Mouse (Mus musculus) heart, embryonic 12.5 days (tissue): Measurements from ENCODE around the gene Cops8. TPM values are rescaled to one million over a fixed set of nuclear protein-coding genes. Genes with fewer than 3 reads are reported as not detected.

ENCODE experiments used
- ATAC-seq: fragments of 200-750 bp; cut with Nextera tagmentation; 2 replicates; pipeline ENCODE4 v1.8.0; 2017; ENCODE audit warnings: moderate TSS enrichment, moderate library complexity; ENCODE audit not compliant: insufficient number of reproducible peaks, low FRiP score
- H3K27ac ChIP-seq: fragments of 300-500 bp; sonication (generic); 2 replicates; pipeline ENCODE4 v1.5.1; 2016; ENCODE audit warnings: mild to moderate bottlenecking, moderate library complexity; ENCODE audit not compliant: poor library complexity, severe bottlenecking
- H3K27me3 ChIP-seq: fragments of 300-500 bp; sonication (generic); replicated peaks from 2 replicates; pipeline ENCODE4 v1.6.1; 2016; ENCODE audit warnings: mild to moderate bottlenecking, moderate library complexity
- H3K36me3 ChIP-seq: fragments of 300-500 bp; sonication (generic); 2 replicates; pipeline ENCODE4 v1.6.1; 2016; ENCODE audit warnings: mild to moderate bottlenecking, moderate library complexity
- H3K4me1 ChIP-seq: fragments of 300-500 bp; sonication (generic); replicated peaks from 2 replicates; pipeline ENCODE4 v1.6.1; 2016; ENCODE audit warnings: mild to moderate bottlenecking
- H3K4me2 ChIP-seq: fragments of 300-500 bp; sonication (generic); 2 replicates; pipeline ENCODE4 v1.6.1; 2016; ENCODE audit warnings: mild to moderate bottlenecking, moderate library complexity
- H3K4me3 ChIP-seq: fragments of 300-500 bp; sonication (generic); 2 replicates; pipeline ENCODE4 v1.5.1; 2016; ENCODE audit warnings: mild to moderate bottlenecking
- H3K9ac ChIP-seq: fragments of 300-500 bp; sonication (generic); 2 replicates; pipeline ENCODE4 v1.6.1; 2016; ENCODE audit warnings: mild to moderate bottlenecking, moderate library complexity
- H3K9me3 ChIP-seq: fragments of 300-500 bp; sonication (generic); replicated peaks from 2 replicates; pipeline ENCODE4 v1.6.1; 2016; ENCODE audit warnings: mild to moderate bottlenecking, moderate library complexity
- WGBS: fragments of 180-500 bp; shearing (Covaris S2); methylation state at CpG from one replicate; pipeline ENCODE4 v1.1.7; 2016; 5-methylcytosine and 5-hydroxymethylcytosine counted together
- polyA plus RNA-seq: library from polyadenylated mRNA; unstranded; fragments of >200 nt; fragmentation: Nextera tagmentation; extraction: Ambion mirVana; gene quantifications from 2 replicates; pipeline ENCODE4 v1.2.1, GENCODE M21; 2016

Cops8 gene
- polyA plus RNA-seq, 1 experiment from 2014 or later: 131 TPM

GRCm38 (mm10) chr1:90651781-90652180, 49.0 kb downstream of the Cops8 start:
- Histone ChIP-seq H3K9ac (no peak overlapping the region), H3K4me1 (peaks cover 31% of the 10 kb centered on the region), H3K36me3 (no peaks in the 10 kb centered on the region), H3K27ac (peak overlapping the region; percentile 81), H3K27me3 (no peaks in the 10 kb centered on the region), H3K4me2 (no peak overlapping the region), H3K9me3 (no peaks in the 10 kb centered on the region), H3K4me3 (no peak overlapping the region)
- ATAC-seq: no peak

GRCm38 (mm10) chr1:90652553-90652952, 49.8 kb downstream of the Cops8 start:
- no peaks in the 10 kb centered on the region for H3K36me3 ChIP-seq
- peaks cover 31% of the 10 kb centered on the region for H3K4me1 ChIP-seq
- ATAC-seq: no peak
- H3K9me3 ChIP-seq: no peaks in the 10 kb centered on the region
- WGBS: 87% methylated on average over 4 of the region's 4 CpGs
- no peak overlapping the region for H3K9ac ChIP-seq
- H3K4me3 ChIP-seq: no peak overlapping the region
- no peaks in the 10 kb centered on the region for H3K27me3 ChIP-seq
- no peak overlapping the region for H3K4me2 ChIP-seq
- H3K27ac ChIP-seq: no peak overlapping the region

- H3K4me2 ChIP-seq: no peak overlapping the region
- no peaks in the 10 kb centered on the region for H3K9me3 ChIP-seq
- no peak overlapping the region for H3K27ac ChIP-seq
- H3K36me3 ChIP-seq: no peaks in the 10 kb centered on the region
- no peak overlapping the region for H3K9ac ChIP-seq
- H3K4me3 ChIP-seq: no peak overlapping the region
- WGBS: 75% methylated on average over 16 of the region's 16 CpGs
- H3K4me1 ChIP-seq: peaks cover 13% of the 10 kb centered on the region
- H3K27me3 ChIP-seq: no peaks in the 10 kb centered on the region
- ATAC-seq: no peak
These were observed 53.9 kb downstream of the Cops8 start for GRCm38 (mm10) chr1:90656492-90657245.

- 77% methylated on average over 10 of the region's 10 CpGs for WGBS
- no peak overlapping the region for H3K27ac ChIP-seq
- H3K9me3 ChIP-seq: no peaks in the 10 kb centered on the region
These were observed 54.7 kb downstream of the Cops8 start for GRCm38 (mm10) chr1:90657292-90658050.

GRCm38 (mm10) chr1:90658581-90658980, 55.8 kb downstream of the Cops8 start:
- Histone ChIP-seq H3K4me3 (no peak overlapping the region), H3K9ac (no peak overlapping the region), H3K4me2 (no peak overlapping the region), H3K4me1 (0 out of 2 replicates have a peak, but pooled peaks cover 3% of the 10 kb centered on the region), H3K36me3 (no peaks in the 10 kb centered on the region), H3K27ac (no peak overlapping the region), H3K9me3 (no peaks in the 10 kb centered on the region), H3K27me3 (no peaks in the 10 kb centered on the region)
- no peak for ATAC-seq
- 90% methylated on average over 3 of the region's 3 CpGs for WGBS

More at GRCm38 (mm10) chr1:90657292-90658050, 54.7 kb downstream of the Cops8 start:
- no peak for ATAC-seq
- Histone ChIP-seq H3K4me1 (0 out of 2 replicates have a peak, but pooled peaks cover 9% of the 10 kb centered on the region), H3K36me3 (no peaks in the 10 kb centered on the region), H3K4me3 (no peak overlapping the region), H3K9ac (no peak overlapping the region), H3K27me3 (no peaks in the 10 kb centered on the region), H3K4me2 (no peak overlapping the region)

GRCm38 (mm10) chr1:90660150-90660549, 57.4 kb downstream of the Cops8 start:
- H3K36me3 ChIP-seq: no peaks in the 10 kb centered on the region
- no peak overlapping the region for H3K4me2 ChIP-seq
- 82% methylated on average over 7 of the region's 7 CpGs for WGBS
- no peaks in the 10 kb centered on the region for H3K27me3 ChIP-seq
- no peaks in the 10 kb centered on the region for H3K9me3 ChIP-seq
- no peak overlapping the region for H3K9ac ChIP-seq
- H3K4me1 ChIP-seq: 0 out of 2 replicates have a peak, but pooled peaks cover 3% of the 10 kb centered on the region
- no peak overlapping the region for H3K4me3 ChIP-seq
- no peak overlapping the region for H3K27ac ChIP-seq
- no peak for ATAC-seq

- Histone ChIP-seq H3K9me3 (no peaks in the 10 kb centered on the region), H3K36me3 (no peaks in the 10 kb centered on the region), H3K4me3 (no peak overlapping the region), H3K9ac (no peak overlapping the region), H3K4me1 (peaks cover 18% of the 10 kb centered on the region), H3K27ac (no peak overlapping the region), H3K27me3 (no peaks in the 10 kb centered on the region), H3K4me2 (no peak overlapping the region)
- WGBS: 60% methylated on average over 6 of the region's 6 CpGs
- ATAC-seq: no peak
These were observed 59.7 kb downstream of the Cops8 start for GRCm38 (mm10) chr1:90662491-90662890.

Other genes starting within 250 kb of the Cops8 start
- 10.5 and 11.3 TPM in 2 replicates for gene Col6a3, start 241.0 kb downstream of the Cops8 start, polyA plus RNA-seq